Mouse (Mus musculus): ENCODE measurements around the gene Gdi1. TPM values are rescaled to one million over a fixed set of nuclear protein-coding genes. Genes with fewer than 3 reads are reported as not detected.
"Not testable (repeated sequence)": the region's sequence is repeated elsewhere in the genome, so short reads cannot be mapped to it uniquely, and the experiment has no call there.

Gene Gdi1
- total RNA-seq, 2 experiments from 2014 or later, result 615 to 618 TPM

DNA sequence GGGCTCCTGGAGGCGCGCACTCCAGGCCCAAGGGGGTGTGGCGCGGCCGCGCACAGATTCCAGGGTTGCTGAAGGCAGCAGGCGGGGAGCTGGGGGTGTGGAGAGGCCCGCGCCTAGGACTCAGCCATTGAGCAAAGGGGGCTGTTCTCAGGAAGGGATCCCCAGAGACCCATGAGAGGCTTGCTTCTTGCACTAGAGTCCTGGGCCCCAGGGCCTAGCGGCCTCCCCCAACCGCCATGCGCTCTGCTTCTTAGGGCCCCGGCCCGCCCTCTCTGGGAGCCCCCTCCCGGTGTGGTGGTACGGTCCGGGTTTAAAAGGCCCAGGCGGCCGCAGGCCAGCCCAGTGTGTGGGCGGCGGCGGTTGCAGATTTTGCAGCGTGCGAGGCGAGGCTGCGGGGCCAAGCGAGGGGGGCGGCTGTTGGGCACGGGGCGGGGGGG, 23.9 kb downstream of the Gdi1 start, which contains the start of gene Plxna3:
TSS of gene Plxna3 (plus strand) at position 342 of the 437 bp plus-strand sequence.
- peak; percentile 32 to 47 for DNase-seq (ENCODE audit: low spot score in 2 of 2)

DNA sequence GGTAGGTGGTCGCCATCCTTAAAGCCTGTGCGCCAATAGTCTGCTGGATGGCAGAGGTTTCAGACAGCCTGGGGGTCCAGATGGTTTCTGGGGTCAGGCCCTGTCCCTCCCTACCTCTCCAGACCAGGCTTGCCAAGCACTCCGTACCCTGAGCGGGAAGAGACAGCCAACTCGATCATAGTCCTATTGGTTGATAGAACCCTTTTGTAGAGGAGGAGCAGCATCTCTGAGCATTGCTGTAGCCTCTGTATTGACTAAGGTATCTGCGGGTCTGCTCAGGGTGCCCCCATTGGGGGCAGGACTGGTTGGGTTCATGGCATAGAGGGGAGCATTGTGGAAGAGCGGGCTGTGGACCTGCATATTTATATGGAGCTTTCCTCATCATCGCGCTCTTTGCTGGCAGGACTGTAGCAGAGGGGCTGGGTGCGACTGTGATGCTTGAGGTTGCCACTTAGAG, 24.4 kb downstream of the Gdi1 start:
- DNase-seq (ENCODE audit: low spot score in 2 of 2), result no peak

DNA sequence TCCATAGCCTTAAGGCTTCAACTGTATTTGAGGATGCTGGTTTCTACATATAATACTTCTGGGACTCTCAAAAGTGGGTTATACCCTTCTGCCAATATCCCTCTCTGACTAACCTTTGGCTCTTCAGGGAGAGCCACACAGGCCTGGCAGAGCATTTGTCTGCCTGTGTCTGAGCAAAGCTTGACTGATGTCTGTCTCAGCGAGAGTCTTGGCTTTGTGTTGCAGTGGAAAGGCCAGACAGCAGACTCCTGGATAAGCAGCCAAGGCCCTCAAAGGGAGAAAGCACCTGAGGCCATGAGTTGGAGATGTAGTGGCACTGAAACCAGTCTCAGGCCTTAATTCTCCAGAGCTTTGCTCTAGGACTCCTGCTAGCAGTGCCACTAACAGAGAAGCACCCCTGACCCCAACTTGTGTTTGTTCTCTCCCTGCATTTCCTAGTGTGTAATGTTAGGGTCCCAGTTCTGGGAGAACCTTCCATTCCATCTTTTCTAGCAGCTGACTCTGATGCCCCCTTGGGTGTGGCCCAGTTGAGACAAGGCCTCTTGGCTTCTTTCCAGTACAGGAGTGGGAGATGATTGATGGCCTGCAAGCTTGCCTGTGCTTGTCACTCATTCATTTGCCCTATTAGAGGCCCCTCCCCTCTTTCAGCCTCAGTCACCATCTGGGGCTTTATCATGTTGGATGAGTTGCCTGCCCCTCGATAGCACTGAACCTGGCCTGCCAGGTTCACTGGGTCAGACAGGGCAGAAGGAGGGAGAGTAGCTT, 25.6 kb downstream of the Gdi1 start:
- no peak for DNase-seq (ENCODE audit: low spot score in 2 of 2)

DNA sequence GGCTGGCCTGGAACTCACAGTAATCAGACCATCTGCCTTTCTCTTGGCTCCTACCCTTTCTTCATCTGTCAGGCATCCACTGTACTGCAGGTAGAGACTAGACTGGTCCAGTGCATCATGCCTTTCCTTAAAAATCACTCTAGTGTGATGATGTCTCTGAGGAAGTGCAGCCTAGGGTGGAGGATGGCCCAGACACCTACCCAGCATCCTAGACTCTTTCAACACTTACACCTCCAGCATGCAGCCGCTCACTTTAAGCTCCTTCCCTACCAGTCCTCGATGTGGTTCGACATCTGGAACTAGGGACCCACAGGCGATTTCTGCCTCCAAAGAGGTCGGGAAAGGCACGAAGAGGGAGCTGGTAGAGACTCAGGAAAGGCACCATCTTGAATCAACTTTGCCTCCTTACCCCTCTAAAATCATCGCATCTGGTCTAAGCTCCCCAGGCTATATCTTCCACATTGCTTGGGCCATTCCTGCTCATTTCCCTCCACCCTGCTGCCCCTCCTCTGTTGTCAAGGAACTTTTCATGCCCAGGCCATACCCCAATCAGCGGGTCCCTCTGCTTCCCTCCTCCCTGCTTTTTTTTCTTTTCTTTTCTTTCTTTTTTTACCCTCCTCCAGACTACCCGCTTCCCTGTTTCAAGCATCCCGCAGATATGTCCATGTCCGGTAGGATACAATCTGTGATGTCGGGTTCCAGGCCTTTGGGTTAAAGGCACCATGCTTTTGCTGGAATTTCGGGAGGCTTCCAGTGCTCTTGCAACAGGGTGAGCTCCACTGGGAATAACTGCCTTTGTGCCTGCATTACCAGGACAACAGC, 48.1 kb downstream of the Gdi1 start:
- no peak for DNase-seq (ENCODE audit: low spot score in 2 of 2)

DNA sequence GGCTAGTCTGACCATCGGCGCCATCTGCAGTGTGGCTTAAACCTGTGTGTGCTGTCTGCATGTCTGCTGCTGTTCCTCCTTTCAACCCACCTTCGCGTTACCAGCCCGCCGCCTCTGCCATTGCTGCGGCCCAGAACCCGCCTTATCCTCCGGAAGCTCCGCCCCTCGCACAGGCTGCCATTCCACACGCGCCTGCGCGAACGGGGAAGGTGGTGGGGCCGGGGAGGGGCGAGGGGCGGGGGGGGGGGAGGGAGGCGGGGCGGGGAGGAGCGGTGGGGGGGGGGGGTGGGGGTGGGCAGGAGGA, 48.6 kb downstream of the Gdi1 start, which contains the start of gene Lage3:
TSS of gene Lage3 (minus strand) at position 152 of the 304 bp plus-strand sequence.
- peak; percentile 67 to 79 for DNase-seq (ENCODE audit: low spot score in 2 of 2)

DNA sequence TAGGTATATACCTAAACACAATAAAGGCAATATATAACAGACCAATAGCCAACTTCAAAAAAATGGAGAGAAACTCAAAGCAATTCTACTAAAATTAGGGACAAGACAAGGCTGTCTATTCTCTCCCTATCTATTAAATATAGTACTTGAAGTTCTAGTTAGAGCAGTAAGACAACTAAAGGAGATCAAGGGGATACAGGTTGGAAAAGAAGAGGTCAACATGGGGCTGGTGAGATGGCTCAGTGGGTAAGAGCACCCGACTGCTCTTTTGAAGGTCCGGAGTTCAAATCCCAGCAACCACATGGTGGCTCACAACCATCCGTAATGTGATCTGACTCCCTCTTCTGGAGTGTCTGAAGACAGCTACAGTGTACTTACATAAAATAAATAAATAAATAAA, 52.3 kb downstream of the Gdi1 start:
- DNase-seq (ENCODE audit: low spot score in 2 of 2), result not testable (repeated sequence)

DNA sequence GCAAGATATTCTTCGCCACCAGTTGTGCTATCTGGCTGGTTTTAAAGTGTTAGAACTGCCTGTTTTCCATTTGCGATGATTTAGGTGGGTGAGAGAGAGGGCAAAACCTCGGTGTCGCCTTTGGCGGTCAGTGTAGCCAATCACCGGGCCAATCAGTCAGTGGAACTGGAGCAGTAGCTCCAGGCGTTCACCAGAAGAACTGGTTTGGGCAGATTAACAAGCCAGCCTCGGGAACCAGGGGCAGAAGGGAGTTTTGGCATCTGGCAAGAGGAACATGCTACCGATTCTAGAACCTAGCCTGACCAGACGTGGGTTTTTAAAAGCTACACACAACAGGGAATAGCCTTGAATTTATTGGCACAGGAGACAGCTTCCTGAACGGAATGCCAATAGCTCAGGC, 54.4 kb downstream of the Gdi1 start:
- no peak for DNase-seq (ENCODE audit: low spot score in 2 of 2)

Small RNAs within 50 kb of the gene (microRNA-seq; reads per million reads assigned to microRNA genes)
- gene Mir7091 (0 reads per million in 2 experiments), gene Mir7092 (0 to 0.59 reads per million in 2 experiments)

Other genes starting within 250 kb of the Gdi1 start
- under 1 TPM; 0.51 to 0.62 TPM for gene Opn1mw, start 177.5 kb upstream of the Gdi1 start, total RNA-seq (2021)
- 10 to 100 TPM; 95.9 to 97.0 TPM for gene Mecp2, start 169.6 kb upstream of the Gdi1 start, total RNA-seq (2021)
- not detected for gene Tex28, start 137.2 kb upstream of the Gdi1 start, total RNA-seq (2021)
- gene Tktl1, start 127.7 kb upstream of the Gdi1 start, total RNA-seq (2021), result not detected
- gene Flna, start 55.2 kb upstream of the Gdi1 start, total RNA-seq (2021), result 10 to 100 TPM; 44.8 to 52.5 TPM
- gene Emd, start 50.3 kb upstream of the Gdi1 start, total RNA-seq (2021), result 10 to 100 TPM; 37.2 to 43.0 TPM
- gene Rpl10, start 34.2 kb upstream of the Gdi1 start, total RNA-seq (2021), result 100 to 1,000 TPM; 185 to 211 TPM
- 10 to 100 TPM; 57.7 to 60.7 TPM for gene Taz, start 23.1 kb upstream of the Gdi1 start, total RNA-seq (2021)
- 1 to 10 TPM; 2.4 to 2.6 TPM for gene Dnase1l1, start 22.7 kb upstream of the Gdi1 start, total RNA-seq (2021)
- gene Atp6ap1, start 7.9 kb upstream of the Gdi1 start, total RNA-seq (2021), result 100 to 1,000 TPM; 327 to 335 TPM
- 10 to 100 TPM; 24.6 to 30.3 TPM for gene Fam50a, start 8.0 kb downstream of the Gdi1 start, total RNA-seq (2021)
- 10 to 100 TPM; 22.2 to 23.0 TPM for gene Plxna3, start 24.1 kb downstream of the Gdi1 start, total RNA-seq (2021)
- 10 to 100 TPM; 19.7 to 24.0 TPM for gene Lage3, start 48.6 kb downstream of the Gdi1 start, total RNA-seq (2021)
- gene Ubl4a, start 68.2 kb downstream of the Gdi1 start, total RNA-seq (2021), result 10 to 100 TPM; 61.5 to 61.8 TPM
- 1 to 10 TPM; 2.3 to 2.6 TPM for gene Slc10a3, start 68.4 kb downstream of the Gdi1 start, total RNA-seq (2021)
- 10 to 100 TPM; 15.4 to 20.8 TPM for gene Fam3a, start 88.3 kb downstream of the Gdi1 start, total RNA-seq (2021)
- 10 to 100 TPM; 49.7 to 51.5 TPM for gene Ikbkg, start 88.3 kb downstream of the Gdi1 start, total RNA-seq (2021)
- 10 to 100 TPM; 26.0 to 29.3 TPM for gene G6pdx, start 124.2 kb downstream of the Gdi1 start, total RNA-seq (2021)
- gene Gm6880, start 176.4 kb downstream of the Gdi1 start, total RNA-seq (2021), result not detected